Mouse (Mus musculus) lung, embryonic 16.5 days (tissue): ENCODE measurements at regions not wholly inside any gene's neighbourhood (a gene's known extent, or its start where the extent isn't known, plus 50 kb on each side); places are given as distances from the start of the nearest gene placed in this dataset.

ENCODE experiments used
- ATAC-seq: fragments of 200-750 bp; cut with Nextera tagmentation; 2 replicates; pipeline ENCODE4 v1.8.0; 2017; ENCODE audit warnings: low read depth, mild to moderate bottlenecking, moderate library complexity
- H3K27ac ChIP-seq: fragments of 300-500 bp; sonication (generic); 2 replicates; pipeline ENCODE4 v1.5.1; 2014; ENCODE audit warnings: mild to moderate bottlenecking, control low read depth, low read length
- H3K27me3 ChIP-seq: fragments of 300-500 bp; sonication (generic); 2 replicates; pipeline ENCODE4 v1.6.1; 2014; ENCODE audit warnings: low read depth, low read length, mixed read lengths; ENCODE audit not compliant: control insufficient read depth, insufficient read depth
- H3K36me3 ChIP-seq: fragments of 300-500 bp; sonication (generic); 2 replicates; pipeline ENCODE4 v1.6.1; 2014; ENCODE audit warnings: low read length; ENCODE audit not compliant: control insufficient read depth, insufficient read depth
- H3K4me1 ChIP-seq: fragments of 300-500 bp; sonication (generic); replicated peaks from 2 replicates; pipeline ENCODE4 v1.6.1; 2014; ENCODE audit warnings: low read length, mixed read lengths; ENCODE audit not compliant: control insufficient read depth, insufficient read depth
- H3K4me2 ChIP-seq: fragments of 300-500 bp; sonication (generic); 2 replicates; pipeline ENCODE4 v1.6.1; 2014; ENCODE audit warnings: low read depth, low read length, control low read depth
- H3K4me3 ChIP-seq: fragments of 300-500 bp; sonication (generic); 2 replicates; pipeline ENCODE4 v1.5.1; 2014; ENCODE audit warnings: mild to moderate bottlenecking, low read length, control low read depth
- H3K9ac ChIP-seq: fragments of 300-500 bp; sonication (generic); 2 replicates; pipeline ENCODE4 v1.6.1; 2014; ENCODE audit warnings: low read length, control low read depth
- H3K9me3 ChIP-seq: fragments of 300-500 bp; sonication (generic); 2 replicates; pipeline ENCODE4 v1.6.1; 2016; ENCODE audit warnings: low read length; ENCODE audit not compliant: control insufficient read depth
- WGBS: fragments of 180-500 bp; shearing (Covaris S2); extraction: QIAGEN DNeasy Blood & Tissue Kit; methylation state at CpG from one replicate; pipeline ENCODE4 v1.1.7; 2014; 5-methylcytosine and 5-hydroxymethylcytosine counted together

- Histone ChIP-seq H3K9ac (no peak overlapping the region), H3K9me3 (no peaks in the 10 kb centered on the region), H3K4me2 (no peak overlapping the region), H3K36me3 (no peaks in the 10 kb centered on the region), H3K27ac (no peak overlapping the region), H3K27me3 (no peaks in the 10 kb centered on the region), H3K4me1 (peaks cover 7% of the 10 kb centered on the region; the same call in 1 of the 2 replicates), H3K4me3 (no peak overlapping the region)
- 85% methylated on average over 2 of the region's 2 CpGs for whole genome bisulfite sequencing
- ATAC-seq = no peak
Observed at GRCm38 (mm10) chr2:48535453-48535852, 278.5 kb upstream of the Acvr2a start.

DNA sequence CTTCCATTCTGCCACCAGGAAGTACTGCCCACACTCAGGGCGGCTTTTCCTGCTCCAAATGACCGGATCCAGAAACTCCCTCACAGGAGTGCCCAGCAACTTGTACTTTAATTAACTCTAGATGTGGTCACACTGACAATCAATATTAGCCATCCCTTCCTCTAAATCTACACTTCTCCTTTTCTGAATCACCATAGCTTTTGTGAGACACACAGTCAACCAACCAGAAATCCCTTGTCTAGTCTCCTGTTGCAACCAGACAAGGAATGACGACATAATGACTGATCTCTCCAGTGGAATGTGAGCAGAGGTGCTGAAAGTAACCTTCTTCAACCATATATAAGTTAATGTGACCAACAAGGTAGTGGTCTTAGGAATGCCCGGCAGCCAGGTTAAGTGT is 277.0 kb upstream of the Acvr2a start:
- Histone ChIP-seq H3K4me1 (peaks cover 7% of the 10 kb centered on the region; the same call in 1 of the 2 replicates), H3K9ac (no peak overlapping the region), H3K36me3 (no peaks in the 10 kb centered on the region), H3K9me3 (no peaks in the 10 kb centered on the region), H3K27ac (no peak overlapping the region), H3K4me2 (no peak overlapping the region), H3K27me3 (no peaks in the 10 kb centered on the region), H3K4me3 (no peak overlapping the region)
- ATAC-seq = no peak
- WGBS = 76% methylated on average over 4 of the region's 4 CpGs

- ATAC-seq = no peak; the same call in 1 of the 2 replicates
- 64% methylated on average over 13 of the region's 13 CpGs for WGBS
- H3K27ac ChIP-seq = no peak overlapping the region
Observed at GRCm38 (mm10) chr2:48538668-48539341, 275.1 kb upstream of the Acvr2a start.

GRCm38 (mm10) chr2:48539465-48540055 is 274.3 kb upstream of the Acvr2a start:
- Histone ChIP-seq H3K9ac (no peak overlapping the region), H3K27ac (peak overlapping the region; percentile 20; the same call in 1 of the 2 replicates), H3K4me3 (no peak overlapping the region), H3K9me3 (no peaks in the 10 kb centered on the region), H3K4me2 (no peak overlapping the region), H3K27me3 (no peaks in the 10 kb centered on the region), H3K36me3 (no peaks in the 10 kb centered on the region), H3K4me1 (peaks cover 7% of the 10 kb centered on the region; the same call in 1 of the 2 replicates)
- WGBS = 51% methylated on average over 4 of the region's 4 CpGs
- ATAC-seq = peak; percentile 81

More at GRCm38 (mm10) chr2:48538668-48539341, 275.1 kb upstream of the Acvr2a start:
- no peak overlapping the region for H3K4me3 ChIP-seq
- H3K9me3 ChIP-seq = no peaks in the 10 kb centered on the region
- H3K4me2 ChIP-seq = no peak overlapping the region
- H3K27me3 ChIP-seq = no peaks in the 10 kb centered on the region
- peaks cover 7% of the 10 kb centered on the region; the same call in 1 of the 2 replicates for H3K4me1 ChIP-seq
- no peaks in the 10 kb centered on the region for H3K36me3 ChIP-seq
- no peak overlapping the region for H3K9ac ChIP-seq

DNA sequence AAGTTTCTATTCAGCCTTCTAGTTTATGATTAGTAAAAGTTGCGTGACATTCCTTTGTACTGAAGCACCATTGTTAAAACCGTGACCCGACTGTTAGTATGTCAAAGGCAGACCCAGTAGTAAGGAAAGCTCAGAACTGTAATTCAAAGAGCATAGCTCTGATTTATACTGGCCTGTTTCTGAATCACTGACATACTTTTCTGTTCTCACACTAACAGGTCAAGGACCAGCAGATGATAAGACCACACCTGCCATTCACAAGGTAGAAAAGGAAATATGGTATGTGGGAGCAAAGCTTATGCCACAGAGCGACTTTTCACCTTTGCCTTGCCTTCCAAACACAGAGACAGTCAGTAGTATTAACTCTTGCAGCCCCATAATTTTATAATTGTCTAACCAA is 269.5 kb upstream of the Acvr2a start:
- Histone ChIP-seq H3K27ac (no peak overlapping the region), H3K9ac (no peak overlapping the region), H3K4me3 (no peak overlapping the region), H3K36me3 (no peaks in the 10 kb centered on the region), H3K9me3 (no peaks in the 10 kb centered on the region), H3K4me2 (no peak overlapping the region), H3K27me3 (no peaks in the 10 kb centered on the region), H3K4me1 (no peaks in the 10 kb centered on the region)
- 58% methylated on average over 4 of the region's 4 CpGs for WGBS
- no peak for ATAC-seq

DNA sequence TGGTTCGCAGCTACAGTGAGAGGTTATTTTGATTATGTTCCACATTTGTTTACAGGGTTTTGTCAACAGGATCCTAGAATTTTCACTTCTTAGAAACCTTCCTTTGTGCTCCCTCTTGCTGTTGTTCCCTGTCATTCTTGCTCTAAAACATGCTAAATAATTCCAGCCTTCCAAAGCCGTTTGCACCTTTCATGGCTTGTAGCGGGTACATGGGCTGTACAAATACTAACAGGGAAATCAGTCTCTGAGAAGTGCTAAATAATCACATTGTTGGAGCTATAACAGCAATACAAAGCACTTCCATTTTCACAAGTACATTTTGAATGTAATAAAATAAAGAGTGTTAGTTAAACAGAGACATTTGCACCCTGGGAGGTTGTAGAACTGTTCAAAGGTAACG is 268.8 kb upstream of the Acvr2a start:
- no peak overlapping the region for H3K4me3 ChIP-seq
- no peak for ATAC-seq
- 63% methylated on average over 4 of the region's 4 CpGs for WGBS

DNA sequence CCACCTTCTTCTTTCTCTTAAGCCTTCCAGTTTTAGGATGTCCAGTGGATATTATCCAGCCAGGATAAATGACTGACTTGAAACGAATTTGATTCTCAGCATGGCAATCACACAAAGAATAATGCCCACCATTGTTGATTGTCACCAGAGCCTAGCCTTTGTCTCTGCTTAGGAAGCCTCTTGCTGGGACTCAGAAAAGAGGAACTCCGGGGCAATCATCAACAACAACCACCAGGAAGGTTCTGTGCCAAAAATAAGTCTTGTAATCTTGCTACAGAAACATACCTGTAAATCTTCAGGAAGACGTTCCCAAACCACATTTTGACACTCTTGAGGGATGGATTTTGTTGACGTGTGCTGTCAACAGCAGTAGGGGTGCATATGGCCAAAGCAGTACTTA is 268.2 kb upstream of the Acvr2a start:
- WGBS = 76% methylated on average over 4 of the region's 4 CpGs
- no peak for ATAC-seq
- no peaks in the 10 kb centered on the region for H3K9me3 ChIP-seq

More for the DNA sequence above, 268.8 kb upstream of the Acvr2a start:
- no peak overlapping the region for H3K4me2 ChIP-seq
- no peaks in the 10 kb centered on the region for H3K36me3 ChIP-seq
- no peak overlapping the region for H3K9ac ChIP-seq
- H3K27me3 ChIP-seq = no peaks in the 10 kb centered on the region
- H3K9me3 ChIP-seq = no peaks in the 10 kb centered on the region
- no peaks in the 10 kb centered on the region for H3K4me1 ChIP-seq
- no peak overlapping the region for H3K27ac ChIP-seq

GRCm38 (mm10) chr2:48546194-48546593 is 267.7 kb upstream of the Acvr2a start:
- WGBS = 87% methylated on average over 4 of the region's 4 CpGs
- Histone ChIP-seq H3K36me3 (no peaks in the 10 kb centered on the region), H3K4me1 (no peaks in the 10 kb centered on the region), H3K9me3 (no peaks in the 10 kb centered on the region), H3K27ac (no peak overlapping the region), H3K4me3 (no peak overlapping the region), H3K9ac (no peak overlapping the region), H3K27me3 (no peaks in the 10 kb centered on the region), H3K4me2 (no peak overlapping the region)
- ATAC-seq = no peak

More for the DNA sequence above, 268.2 kb upstream of the Acvr2a start:
- H3K4me1 ChIP-seq = no peaks in the 10 kb centered on the region
- no peaks in the 10 kb centered on the region for H3K36me3 ChIP-seq
- no peak overlapping the region for H3K4me3 ChIP-seq
- H3K27me3 ChIP-seq = no peaks in the 10 kb centered on the region
- H3K27ac ChIP-seq = no peak overlapping the region
- no peak overlapping the region for H3K4me2 ChIP-seq
- no peak overlapping the region for H3K9ac ChIP-seq

DNA sequence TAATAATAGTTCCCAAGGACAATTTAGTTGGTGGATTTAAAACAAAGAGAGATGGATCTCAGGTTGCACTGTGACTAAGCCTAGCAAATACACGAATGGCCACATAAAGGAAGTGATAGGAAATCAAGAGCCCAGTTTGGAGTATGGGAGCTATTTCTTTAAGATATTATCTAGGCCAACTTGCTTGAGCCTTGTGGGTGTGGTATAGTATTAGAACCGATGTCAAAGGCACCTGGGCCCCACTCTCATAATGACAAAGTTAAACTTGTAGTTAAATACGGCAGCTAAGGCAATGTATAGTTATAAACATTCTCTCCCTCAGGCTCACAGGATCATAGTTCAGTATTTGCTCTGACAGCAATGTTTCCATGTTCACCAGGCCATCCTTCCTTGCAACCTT is 257.3 kb upstream of the Acvr2a start:
- peak overlapping the region; percentile 14; the same call in 1 of the 2 replicates for H3K27ac ChIP-seq
- no peaks in the 10 kb centered on the region for H3K27me3 ChIP-seq
- peaks cover 5% of the 10 kb centered on the region for H3K4me1 ChIP-seq
- H3K4me3 ChIP-seq = no peak overlapping the region
- no peak overlapping the region for H3K4me2 ChIP-seq
- H3K36me3 ChIP-seq = no peaks in the 10 kb centered on the region
- WGBS = 51% methylated on average over 3 of the region's 3 CpGs
- no peak for ATAC-seq
- no peak overlapping the region for H3K9ac ChIP-seq
- H3K9me3 ChIP-seq = no peaks in the 10 kb centered on the region
